In genomic region chr17:85801079-85801605, GRCm38 (mm10) we compare ENCODE assay signal across 11 mouse cellular contexts.
DNase-seq lines count a peak whose midpoint lies in the region; ATAC-seq and TF ChIP-seq lines count a peak whose summit lies in the region.
"Had no signal": no experiment of that assay in that cellular context is flagged by ENCODE, and none has a peak within 500 bp of the region (broad histone marks: within the 10 kb centered on the region; RNA-seq: fewer than 3 reads in every experiment).

No protein-coding gene starts in this region.

- H3K36me3 ChIP-seq in kidney, postnatal 0 days (ENCODE audit: insufficient read depth, low read length), result no peaks in the 10 kb centered on the region
- no peaks in the 10 kb centered on the region for H3K36me3 ChIP-seq in hindbrain, embryonic 12.5 days
- H3K36me3 ChIP-seq in stomach, embryonic 14.5 days (ENCODE audit: control insufficient read depth, insufficient read depth, low read length), result no peaks in the 10 kb centered on the region

- H3K4me2 ChIP-seq in kidney, postnatal 0 days (ENCODE audit: low read length), result peak overlapping the region; percentile 78
- H3K4me2 ChIP-seq in hindbrain, embryonic 12.5 days (replicated peaks), result peak overlapping the region; percentile 78
- peak overlapping the region; percentile 94 for H3K4me2 ChIP-seq in stomach, embryonic 14.5 days (replicated peaks; ENCODE audit: low read depth, low read length)

- H3K4me3 ChIP-seq in gastrocnemius, adult 2 months, result peak overlapping the region; percentile 78
- peak overlapping the region; percentile 37; the same call in 1 of the 2 replicates for H3K4me3 ChIP-seq in kidney, postnatal 0 days (replicated peaks; ENCODE audit: low read depth, low read length)
- H3K4me3 ChIP-seq in hindbrain, embryonic 12.5 days, result peak overlapping the region; percentile 46
- H3K4me3 ChIP-seq in stomach, embryonic 14.5 days (ENCODE audit: low read depth, low read length), result peak overlapping the region; percentile 52

- peak overlapping the region; percentile 86 for H3K27ac ChIP-seq in gastrocnemius, adult 2 months
- 0 out of 2 replicates have a peak overlapping the region, but pooled peaks have one; percentile 19 for H3K27ac ChIP-seq in kidney, postnatal 0 days
- peak overlapping the region; percentile 60 for H3K27ac ChIP-seq in hindbrain, embryonic 12.5 days
- H3K27ac ChIP-seq in stomach, embryonic 14.5 days (ENCODE audit: low read length), result peak overlapping the region; percentile 81

- peaks cover 46% of the 10 kb centered on the region for H3K27me3 ChIP-seq in kidney, postnatal 0 days (ENCODE audit: insufficient read depth, low read length)
- peaks cover 80% of the 10 kb centered on the region for H3K27me3 ChIP-seq in hindbrain, embryonic 12.5 days
- peaks cover 9% of the 10 kb centered on the region; the same call in 1 of the 2 replicates for H3K27me3 ChIP-seq in stomach, embryonic 14.5 days (ENCODE audit: control insufficient read depth, insufficient read depth, low read length)

- ATAC-seq in kidney, postnatal 0 days (replicated peaks; ENCODE audit: low FRiP score, low read depth), result no peak
- no peak for ATAC-seq in hindbrain, embryonic 12.5 days (ENCODE audit: low FRiP score)
- ATAC-seq in stomach, embryonic 14.5 days (ENCODE audit: insufficient number of reproducible peaks, insufficient read depth, low FRiP score, low read depth), result no peak
- ATAC-seq: Patski had no signal

- no peak for DNase-seq in gastrocnemius, adult 2 months
- DNase-seq in gastrocnemius, adult 8-10 months (ENCODE audit: low spot score in 2 of 2), result no peak
- DNase-seq in kidney, postnatal 0 days (ENCODE audit: low spot score), result no peak
- no peak for DNase-seq in kidney, adult 9 months
- no peak for DNase-seq in left cerebral cortex, postnatal 14 days (ENCODE audit: low spot score in 2 of 2)
- no peak for DNase-seq in adrenal gland, postnatal 4 days (ENCODE audit: low spot score in 2 of 2)
- DNase-seq: adrenal gland, postnatal 10 days; cerebellum, adult 11-12 months had no signal

- WGBS in kidney, postnatal 0 days, result 39% methylated on average over 14 of the region's 14 CpGs
- 24% methylated on average over 14 of the region's 14 CpGs for WGBS in hindbrain, embryonic 12.5 days
- WGBS in stomach, embryonic 14.5 days, result 40% methylated on average over 14 of the region's 14 CpGs

- H3K4me1 ChIP-seq in kidney, postnatal 0 days (replicated peaks; ENCODE audit: insufficient read depth, low read length), result peaks cover 10% of the 10 kb centered on the region; the same call in 1 of the 2 replicates
- H3K4me1 ChIP-seq in hindbrain, embryonic 12.5 days, result peaks cover 22% of the 10 kb centered on the region
- H3K4me1 ChIP-seq in stomach, embryonic 14.5 days (ENCODE audit: control insufficient read depth, insufficient read depth, low read length), result peaks cover 5% of the 10 kb centered on the region; the same call in 1 of the 2 replicates

- TF ChIP-seq CTCF in gastrocnemius, adult 2 months (IDR thresholded peaks at IDR 0.05), result no peak
- TF ChIP-seq CTCF in kidney, postnatal 0 days (IDR thresholded peaks at IDR 0.05; ENCODE audit: low read depth), result no peak

- no peaks in the 10 kb centered on the region for H3K9me3 ChIP-seq in kidney, postnatal 0 days (replicated peaks; ENCODE audit: low read length)
- no peaks in the 10 kb centered on the region for H3K9me3 ChIP-seq in hindbrain, embryonic 12.5 days (replicated peaks)
- H3K9me3 ChIP-seq in stomach, embryonic 14.5 days (ENCODE audit: control insufficient read depth, low read depth, low read length), result no peaks in the 10 kb centered on the region

- intact Hi-C loops in gastrocnemius, adult 2 months (cut with DNase I), result loop anchor here (2.0 kb wide), 1 partner anchor 118 kb away; no protein-coding TSS in a partner anchor
- intact Hi-C loops in left cerebral cortex, postnatal 14 days (cut with DNase I), result loop anchor here (5.0 to 10.0 kb wide), 2 partner anchors 109 to 316 kb away; no protein-coding TSS in a partner anchor

- H3K9ac ChIP-seq in kidney, postnatal 0 days (ENCODE audit: low read depth, low read length), result peak overlapping the region; percentile 51; the same call in 1 of the 2 replicates
- peak overlapping the region; percentile 43; the same call in 1 of the 2 replicates for H3K9ac ChIP-seq in hindbrain, embryonic 12.5 days
- H3K9ac ChIP-seq in stomach, embryonic 14.5 days (replicated peaks; ENCODE audit: low read depth, low read length), result peak overlapping the region; percentile 61

Comparison
In these comparisons a context has a peak if more than half of its experiments do, and no peak if none do; other contexts are left out.
1. H3K27ac ChIP-seq: peak in every context shown above with its lines; median percentile 86 in gastrocnemius, adult 2 months; 81 in stomach, embryonic 14.5 days; 60 in hindbrain, embryonic 12.5 days; 19 in kidney, postnatal 0 days.